Mouse (Mus musculus): ENCODE data around the gene Mrpl48.

Gene Mrpl48

DNA sequence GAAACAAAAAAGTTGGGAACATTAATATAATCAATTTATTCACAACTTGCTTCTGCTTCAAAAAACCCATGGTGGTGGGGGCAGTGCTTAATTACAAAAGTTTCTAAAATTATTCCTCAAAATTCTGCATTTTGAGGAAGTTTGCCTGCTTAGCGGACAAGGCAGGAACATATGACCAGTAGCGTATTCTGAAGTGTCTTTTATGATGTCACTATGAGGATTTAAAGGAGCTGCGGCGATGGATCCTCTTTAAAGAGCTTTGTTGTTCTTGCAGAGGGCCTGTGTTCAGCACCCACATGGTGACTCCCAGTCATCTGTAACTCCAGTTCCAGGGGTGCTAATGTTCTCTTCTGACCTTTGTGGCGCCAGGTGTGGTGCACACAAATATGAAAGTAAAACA is 77.3 kb downstream of the Mrpl48 start:
- DNase-seq = no peak

DNA sequence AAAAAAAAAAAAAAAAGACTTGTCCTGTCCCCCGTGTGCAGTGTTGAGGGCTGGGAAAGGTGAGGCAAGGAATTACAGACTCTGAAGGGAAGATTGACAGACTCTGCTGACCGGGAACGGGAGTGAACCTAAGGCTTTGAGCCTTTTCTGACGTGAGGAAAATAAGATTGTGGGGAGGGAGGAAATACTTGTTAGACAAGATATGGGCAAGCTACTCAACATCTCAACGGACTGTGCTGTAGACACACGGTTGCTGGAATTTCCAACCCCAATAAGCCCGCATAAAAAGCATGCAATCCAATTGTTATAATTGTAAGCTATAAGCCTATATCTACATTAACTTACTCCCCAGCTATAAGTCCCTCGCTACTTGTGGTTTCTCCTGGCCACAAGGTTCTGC is 83.4 kb downstream of the Mrpl48 start:
- no peak for DNase-seq

DNA sequence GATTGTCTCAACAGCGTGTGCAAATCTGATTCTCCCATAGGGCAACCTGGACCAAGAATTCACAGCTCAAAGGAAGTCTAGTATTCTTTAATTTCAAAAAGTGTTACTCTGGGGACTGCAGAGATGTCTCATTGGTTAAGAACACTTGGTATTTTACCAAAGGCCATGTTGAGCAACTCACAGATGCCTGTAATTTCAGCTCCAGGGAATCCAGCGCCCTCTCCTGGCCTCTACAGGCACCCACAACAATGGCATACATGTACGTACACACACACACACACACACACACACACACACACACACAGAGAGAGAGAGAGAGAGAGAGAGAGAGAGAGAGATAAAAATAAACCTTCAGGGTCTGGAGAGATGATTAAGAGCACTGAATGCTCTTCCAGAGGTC is 85.9 kb downstream of the Mrpl48 start:
- DNase-seq = no peak

DNA sequence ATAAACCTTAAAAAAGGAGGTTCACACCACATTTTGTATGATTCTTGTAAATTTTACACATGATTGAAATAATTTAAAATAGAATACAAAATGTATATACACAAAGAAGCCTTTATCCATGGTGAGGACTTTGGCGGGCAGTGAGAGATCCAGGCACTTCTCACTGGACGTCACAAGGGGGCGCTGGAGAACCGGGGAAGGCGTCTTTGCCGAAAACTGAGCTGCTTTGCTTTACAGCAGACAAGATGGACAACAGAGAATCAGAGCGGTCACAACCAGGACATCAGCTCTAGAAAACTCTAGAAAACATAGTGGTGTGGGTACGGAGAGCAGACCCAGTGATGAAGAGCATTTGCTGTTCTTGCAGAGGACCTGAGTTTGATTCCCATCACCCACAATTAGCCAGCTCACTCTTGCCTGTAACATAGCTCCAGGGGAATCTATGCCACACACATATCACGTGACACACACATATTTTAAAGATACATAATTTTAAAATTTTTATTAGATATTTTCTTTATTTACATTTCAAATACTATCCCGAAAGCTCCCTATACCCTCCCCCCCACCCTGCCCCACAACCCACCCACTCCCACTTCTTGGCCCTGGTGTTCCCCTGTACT is 87.3 kb downstream of the Mrpl48 start:
- peak; percentile 39 to 44 for DNase-seq

DNA sequence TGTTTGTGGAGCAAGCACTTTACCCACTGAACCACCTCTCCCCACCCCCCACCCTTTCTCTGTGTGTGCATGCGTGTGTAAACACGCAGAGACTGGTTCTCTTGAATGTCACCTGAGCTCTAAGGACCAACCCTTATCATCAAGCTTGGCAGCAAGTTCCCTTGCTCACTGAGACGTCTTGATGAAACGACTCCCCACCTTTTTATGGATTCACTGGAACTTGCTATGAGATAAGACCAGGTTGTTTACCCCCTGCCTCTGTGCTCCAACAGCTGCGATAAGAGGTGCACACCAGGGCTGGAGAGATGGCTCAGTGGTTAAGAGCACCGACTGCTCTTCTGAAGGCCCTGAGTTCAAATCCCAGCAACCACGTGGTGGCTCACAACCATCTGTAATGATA is 87.9 kb downstream of the Mrpl48 start:
- no peak for DNase-seq

DNA sequence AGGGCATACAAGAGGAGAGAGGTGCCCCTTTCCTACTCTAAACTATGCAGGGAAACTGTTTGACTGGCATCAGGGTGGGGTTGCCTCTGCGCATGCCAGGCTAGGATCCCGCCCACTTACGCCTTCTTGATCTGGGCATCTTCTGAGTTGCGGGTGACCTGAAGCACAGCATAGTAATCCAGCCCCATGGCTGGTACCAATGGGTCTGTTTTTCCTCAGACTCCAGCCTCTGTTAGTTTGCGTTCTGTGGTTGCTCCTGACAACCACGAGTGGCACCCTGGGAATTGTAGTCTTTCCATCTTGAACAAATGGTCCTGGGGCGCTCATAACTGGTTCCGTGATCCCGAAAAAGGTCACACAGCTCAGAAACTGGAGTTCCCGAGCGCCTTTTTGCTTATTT is 93.5 kb downstream of the Mrpl48 start, which contains the start of gene Dnajb13:
Gene Dnajb13 (minus strand): TSS at position 388 of the 400 bp plus-strand sequence.
- DNase-seq = no peak

DNA sequence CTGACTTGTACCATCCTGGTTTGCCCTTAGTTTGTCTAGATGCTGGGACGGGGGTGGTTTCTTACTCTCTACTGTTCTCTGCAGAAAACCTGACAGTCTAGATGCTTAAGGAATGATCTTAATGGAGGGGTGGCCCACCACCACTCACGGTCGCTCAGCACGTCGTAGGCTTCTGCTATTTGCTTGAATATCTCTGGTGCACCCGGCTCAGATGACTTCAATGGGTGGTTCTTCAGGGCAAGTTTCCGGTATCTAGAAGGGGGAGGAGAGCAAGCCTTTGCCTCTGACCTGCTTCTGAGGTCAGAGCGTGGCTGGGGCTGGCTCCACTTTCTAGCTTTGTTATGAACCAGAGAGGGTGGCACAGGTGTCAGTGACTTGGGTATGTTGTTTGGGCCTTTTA is 96.5 kb downstream of the Mrpl48 start:
- no peak for DNase-seq

DNA sequence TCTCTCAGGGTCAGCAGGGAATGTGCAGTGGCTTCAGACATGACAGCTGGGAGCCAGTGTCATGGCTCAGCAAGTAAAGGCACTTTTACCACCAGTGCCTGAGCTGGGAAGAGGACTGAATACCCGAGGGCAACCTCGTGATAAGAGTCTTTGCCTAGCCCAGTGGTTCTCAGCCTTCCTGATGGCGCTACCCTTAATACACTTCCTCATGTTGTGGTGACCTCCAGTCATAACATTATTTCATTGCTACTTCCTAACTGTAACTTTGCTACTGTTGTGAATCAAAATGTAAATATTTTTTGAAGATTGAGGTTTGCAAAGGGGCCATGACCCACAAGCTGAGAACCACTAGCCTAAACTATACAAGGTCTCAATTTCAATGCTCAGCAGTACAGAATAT is 99.4 kb downstream of the Mrpl48 start:
- DNase-seq = no peak

DNA sequence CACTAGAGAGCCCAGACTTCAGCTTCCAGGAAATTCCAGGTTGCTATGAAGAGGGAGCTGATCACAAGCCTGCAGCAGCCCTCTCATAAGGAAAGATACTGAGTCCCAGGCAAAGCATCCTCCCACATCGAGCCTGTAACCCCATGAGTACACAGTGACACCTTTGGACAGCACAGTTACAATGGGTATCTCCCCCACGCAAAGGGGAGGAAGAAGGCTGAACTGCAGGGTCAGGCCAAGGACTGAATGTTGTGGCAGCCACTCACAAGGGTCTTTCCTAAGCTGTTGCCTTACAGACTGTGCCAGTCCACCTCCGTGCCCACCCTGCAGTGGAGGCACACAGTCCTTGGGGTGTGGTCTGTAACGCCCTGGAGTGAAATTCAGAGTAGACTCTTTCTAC is 101.6 kb downstream of the Mrpl48 start:
- DNase-seq = no peak

DNA sequence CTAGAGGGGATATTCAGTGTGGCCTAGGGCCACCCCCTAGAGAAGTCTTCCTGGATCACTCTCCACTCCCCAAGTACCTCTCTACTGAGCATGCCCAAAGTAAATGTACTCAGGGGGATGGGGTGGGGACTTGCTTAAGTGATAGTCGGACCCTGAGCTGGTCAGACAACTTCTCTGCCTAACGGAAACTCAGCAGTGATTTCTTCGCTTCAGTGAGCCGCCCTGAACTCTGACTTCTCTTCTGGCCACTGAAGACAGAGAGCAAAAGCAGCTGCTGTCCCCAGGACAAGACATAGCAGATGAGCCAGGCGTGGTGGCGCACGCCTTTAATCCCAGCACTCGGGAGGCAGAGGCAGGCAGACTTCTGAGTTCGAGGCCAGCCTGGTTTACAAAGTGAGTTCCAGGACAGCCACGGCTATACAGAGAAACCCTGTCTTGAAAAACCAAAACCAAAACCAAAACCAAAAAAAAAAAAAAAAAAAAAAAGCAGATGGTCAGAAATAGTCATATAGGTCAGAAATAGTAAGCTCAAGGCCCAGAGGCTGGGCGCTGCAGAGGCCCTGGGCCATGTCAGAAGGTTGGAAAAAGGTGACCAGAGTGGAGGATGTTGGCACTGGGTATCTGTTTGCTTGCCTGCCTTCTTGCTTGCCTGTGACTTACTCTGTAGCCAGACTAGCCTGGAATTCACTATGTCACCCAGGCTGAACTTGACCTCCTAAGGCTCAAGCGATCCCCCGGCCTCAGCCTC is 103.2 kb downstream of the Mrpl48 start:
- DNase-seq = no peak

DNA sequence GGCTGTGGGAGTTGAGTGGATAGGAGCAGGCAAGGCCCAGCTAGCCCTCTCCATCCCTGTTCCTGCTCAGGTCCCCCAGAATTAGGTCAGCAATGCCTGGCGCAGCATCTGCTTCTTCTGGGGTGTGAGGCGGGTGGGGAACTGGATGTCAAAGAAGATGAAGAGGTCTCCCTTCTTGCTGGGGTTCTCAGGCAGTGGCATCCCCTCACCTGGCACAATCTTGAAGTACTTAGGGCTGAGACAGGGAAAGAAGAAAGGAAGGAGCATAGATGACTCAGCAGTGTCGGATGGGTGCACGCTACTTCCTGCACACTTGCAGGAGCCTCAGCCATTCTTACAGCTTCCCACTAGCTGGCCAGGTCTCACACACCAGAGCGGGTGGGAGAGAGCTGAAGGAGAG is 105.0 kb downstream of the Mrpl48 start:
- peak in 1 of 2 experiments; percentile 35 for DNase-seq

DNA sequence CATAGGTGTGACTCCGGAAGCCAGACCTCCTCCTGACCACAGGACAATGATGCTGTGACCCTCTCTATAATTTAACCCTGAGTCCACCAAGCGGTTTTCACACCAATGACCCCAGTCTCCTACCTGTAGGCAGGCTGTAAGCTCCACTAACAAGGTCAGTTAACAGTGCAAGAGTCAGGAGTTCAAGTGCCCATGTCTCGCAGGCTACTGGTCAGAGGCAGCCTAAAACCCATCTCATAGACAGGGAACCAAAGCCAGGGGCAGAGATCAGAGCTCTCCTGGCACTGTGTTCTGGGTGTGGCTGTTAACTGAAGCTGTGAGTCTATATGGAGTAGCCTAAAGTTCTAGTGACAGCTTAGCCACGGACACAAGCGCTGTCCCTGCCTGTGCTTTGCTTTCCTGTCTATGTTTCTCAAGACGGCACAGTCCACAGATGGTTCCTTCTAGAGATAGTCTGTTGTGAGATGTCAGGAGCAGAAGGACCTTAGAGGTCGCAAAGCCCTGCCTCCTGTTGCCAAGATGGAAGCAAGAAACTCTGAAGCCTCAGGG is 105.7 kb downstream of the Mrpl48 start:
- no peak for DNase-seq

DNA sequence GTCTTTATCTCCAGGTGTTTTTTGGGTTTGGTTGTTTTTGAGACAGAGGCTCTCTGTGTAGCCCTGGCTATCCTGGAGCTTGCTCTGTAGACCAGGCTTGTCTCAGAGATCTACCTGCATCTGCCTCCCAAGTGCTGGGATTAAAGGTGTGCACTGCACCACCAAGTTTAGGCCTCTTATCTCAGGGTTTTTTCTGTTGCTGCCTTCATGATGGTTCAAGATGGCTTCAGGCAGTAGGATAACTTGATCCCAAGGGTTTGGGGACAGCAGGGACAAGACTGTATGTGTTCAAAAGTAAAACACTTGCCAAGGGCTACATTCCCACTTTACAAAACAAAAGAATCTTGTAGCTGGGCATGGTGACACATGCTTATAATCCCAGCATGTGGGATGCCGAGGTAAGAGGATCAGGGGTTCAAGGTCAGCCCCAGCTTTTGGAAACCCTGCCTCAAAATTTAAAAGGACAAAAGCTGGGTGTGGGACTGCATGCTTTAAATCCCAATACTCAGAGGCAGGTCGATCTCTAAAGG is 106.2 kb downstream of the Mrpl48 start:
- no peak for DNase-seq

DNA sequence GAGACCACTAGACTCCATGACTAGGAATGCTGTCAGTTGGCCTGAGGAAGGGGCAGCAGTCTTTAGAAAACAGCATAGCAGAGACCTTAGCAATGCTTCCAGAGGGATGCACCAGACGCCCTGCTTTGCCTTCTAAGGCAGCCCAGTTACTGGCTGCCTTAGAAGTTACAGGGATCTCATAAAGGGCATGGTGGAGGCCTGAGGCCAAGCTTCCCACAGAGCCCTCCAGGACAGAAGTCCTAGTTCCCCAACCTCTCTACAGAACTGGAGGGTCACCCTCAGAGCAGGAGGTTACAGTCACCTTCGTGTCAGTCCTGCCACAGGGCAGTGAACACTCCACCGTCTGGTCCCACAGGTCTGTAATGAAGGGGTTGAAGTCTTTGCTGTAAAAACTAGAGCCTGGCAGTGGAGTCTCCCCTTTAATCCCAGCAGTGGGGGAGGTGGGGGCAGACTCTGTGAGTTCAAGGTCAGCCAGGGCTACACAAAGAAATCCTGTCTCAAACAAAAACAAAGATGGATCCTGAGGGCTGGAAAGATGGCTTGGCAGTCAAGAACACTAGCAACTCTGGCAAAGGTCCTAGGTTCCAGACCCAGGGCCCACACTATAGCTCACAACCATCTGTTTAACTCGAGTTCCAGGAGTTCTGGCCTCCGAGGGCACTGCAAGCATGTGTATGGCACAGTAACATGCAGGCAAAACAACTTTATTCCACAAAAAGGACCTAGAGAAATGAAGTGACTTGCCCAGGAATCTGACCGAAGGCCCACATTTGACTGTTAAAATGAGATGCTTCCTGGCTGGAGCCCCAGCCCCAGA is 106.9 kb downstream of the Mrpl48 start:
- peak in 1 of 2 experiments; percentile 22 for DNase-seq

DNA sequence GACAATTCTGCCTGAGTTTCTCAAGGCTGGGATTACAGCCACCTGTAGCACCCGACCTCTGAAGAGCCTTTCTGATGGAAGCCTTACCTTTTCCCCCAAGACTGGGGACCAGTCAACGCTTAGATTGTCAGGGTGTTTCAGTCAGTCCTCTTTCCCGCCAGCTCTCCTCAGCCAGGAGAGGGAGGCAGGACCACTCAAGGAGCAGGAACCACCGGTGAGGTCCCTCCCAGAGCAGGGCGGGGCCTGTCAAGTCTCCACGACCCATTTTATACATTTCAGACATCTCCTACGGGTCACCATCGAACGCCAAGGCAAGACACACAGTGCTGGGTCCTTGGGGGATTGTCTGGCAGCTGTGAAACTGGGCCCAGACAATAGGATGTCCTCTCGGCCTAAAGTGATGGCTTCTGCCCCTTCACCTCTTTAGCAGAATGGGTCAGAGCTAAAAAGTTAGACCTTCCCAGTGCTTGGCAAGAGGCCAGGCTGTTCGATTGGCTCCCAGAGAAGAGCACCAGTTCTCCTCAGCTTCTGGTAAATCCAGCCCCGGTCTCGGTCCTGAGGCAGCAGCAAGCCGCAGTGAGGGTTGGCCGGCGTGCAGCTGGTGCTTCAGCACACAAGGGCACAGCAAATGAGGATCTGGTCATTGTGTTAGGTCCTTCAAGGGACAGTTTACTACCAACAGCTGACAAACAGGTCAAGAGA is 107.7 kb downstream of the Mrpl48 start:
- DNase-seq = peak; percentile 15 to 30

DNA sequence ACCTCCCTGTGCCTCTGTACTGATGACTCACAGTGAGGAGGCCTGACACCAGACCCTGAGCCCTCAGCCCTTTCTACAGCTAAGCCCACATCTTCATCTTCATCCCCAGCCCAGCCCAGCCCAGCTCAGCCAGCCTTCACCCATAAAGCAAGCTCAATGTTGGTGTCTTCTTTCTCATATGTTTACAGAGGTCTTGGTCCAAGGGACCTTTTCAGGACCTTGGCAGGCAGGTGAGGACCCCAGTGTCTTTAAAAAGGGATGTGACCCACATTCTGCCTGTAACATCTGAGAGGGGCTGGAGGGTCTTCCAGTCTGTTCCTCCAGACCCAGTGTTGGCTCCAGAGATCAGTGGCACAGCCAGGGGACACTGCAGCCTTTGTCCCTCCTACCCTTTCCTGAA is 108.6 kb downstream of the Mrpl48 start:
- DNase-seq = no peak

DNA sequence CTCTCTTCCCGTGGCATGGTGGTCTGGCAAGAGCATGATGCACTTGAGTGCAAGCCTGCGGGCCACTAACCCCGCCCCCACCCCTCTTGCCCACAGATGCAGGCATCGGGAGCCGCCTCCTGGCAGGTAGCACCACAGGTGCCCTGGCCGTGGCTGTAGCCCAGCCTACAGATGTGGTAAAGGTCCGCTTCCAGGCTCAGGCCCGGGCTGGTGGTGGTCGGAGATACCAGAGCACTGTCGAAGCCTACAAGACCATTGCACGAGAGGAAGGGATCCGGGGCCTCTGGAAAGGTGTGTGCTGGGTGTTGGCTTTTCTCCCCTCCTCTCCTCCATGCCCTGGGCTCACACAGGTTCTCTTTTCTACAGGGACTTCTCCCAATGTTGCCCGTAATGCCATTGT is 110.1 kb downstream of the Mrpl48 start:
- peak in 1 of 2 experiments; percentile 25 for DNase-seq

DNA sequence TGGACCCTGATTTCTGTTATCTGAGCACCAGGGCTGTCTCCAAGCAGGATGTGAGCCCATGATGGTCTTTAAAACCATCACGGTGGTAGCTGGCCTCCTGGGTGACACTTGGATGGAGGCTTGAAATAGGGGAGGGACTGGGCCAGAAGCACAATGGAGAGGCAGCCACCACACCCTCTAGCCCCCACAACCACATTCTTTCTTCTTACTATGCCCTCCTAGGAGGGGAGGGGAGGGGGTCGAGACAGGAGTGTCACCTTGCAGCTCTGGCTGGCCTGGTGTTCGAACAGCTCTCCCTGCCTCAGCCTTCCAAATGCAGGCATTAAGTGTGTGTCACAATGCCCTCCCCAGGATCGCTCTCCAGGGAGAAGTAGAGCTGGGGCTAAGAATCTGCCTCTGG is 110.7 kb downstream of the Mrpl48 start:
- no peak for DNase-seq

DNA sequence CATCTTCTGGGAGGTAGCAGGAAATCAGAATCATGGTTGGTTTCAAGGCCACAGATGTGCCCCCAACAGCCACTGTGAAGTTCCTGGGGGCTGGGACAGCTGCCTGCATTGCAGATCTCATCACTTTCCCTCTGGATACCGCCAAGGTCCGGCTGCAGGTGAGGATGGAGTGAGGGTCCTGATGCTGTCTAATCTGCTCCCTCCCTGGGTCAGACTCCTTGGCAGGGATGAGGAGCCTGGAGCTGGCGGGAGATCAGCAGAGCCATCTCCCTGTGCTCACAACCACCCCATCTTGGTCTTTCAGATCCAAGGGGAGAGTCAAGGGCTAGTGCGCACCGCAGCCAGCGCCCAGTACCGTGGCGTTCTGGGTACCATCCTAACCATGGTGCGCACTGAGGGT is 111.3 kb downstream of the Mrpl48 start:
- DNase-seq = peak in 1 of 2 experiments; percentile 28

DNA sequence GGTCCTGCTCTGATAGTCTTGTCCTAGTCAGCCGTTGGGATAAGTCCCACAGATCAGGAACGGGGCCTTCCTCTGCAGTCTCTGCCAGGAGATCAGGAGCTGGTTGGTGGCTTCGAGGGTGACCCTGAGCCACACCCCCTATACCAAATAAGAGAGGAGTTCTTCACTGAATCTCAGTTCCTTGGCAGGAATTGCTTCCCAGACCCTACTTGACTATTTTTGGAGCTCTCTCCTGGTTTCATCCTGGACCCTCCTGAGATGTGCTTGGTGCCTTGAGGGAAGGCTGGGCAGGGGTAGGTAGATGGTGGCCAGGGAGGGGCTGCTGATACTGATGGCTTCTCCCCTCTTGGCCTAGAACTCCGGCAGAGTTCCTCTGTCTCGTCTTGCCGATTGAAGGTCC is 111.7 kb downstream of the Mrpl48 start:
- DNase-seq = no peak
